Mouse (Mus musculus): Measurements from ENCODE around the gene Sorbs2.

Gene Sorbs2

DNA sequence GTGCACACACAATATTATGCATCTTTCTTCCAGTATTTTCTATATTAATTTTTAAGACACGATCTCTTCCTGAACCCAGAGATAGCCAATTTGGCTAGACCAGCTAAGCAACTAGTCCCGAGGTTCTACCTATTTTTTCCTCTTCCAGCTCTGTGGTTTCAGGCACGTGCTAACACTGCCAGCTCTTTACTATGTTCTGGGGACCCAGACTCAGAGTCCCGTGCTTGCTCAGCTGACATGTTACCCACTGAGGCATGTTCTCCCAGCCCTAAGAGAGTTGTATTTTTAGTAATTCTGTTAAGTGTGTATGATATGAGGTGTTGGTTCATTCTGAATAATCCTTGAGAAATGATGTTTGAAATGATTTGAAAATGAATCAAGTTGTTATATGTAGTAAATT is 62.5 kb downstream of the Sorbs2 start:
- no peak for DNase-seq (ENCODE audit: inconsistent age in 2 of 2, low spot score in 1 of 2)

DNA sequence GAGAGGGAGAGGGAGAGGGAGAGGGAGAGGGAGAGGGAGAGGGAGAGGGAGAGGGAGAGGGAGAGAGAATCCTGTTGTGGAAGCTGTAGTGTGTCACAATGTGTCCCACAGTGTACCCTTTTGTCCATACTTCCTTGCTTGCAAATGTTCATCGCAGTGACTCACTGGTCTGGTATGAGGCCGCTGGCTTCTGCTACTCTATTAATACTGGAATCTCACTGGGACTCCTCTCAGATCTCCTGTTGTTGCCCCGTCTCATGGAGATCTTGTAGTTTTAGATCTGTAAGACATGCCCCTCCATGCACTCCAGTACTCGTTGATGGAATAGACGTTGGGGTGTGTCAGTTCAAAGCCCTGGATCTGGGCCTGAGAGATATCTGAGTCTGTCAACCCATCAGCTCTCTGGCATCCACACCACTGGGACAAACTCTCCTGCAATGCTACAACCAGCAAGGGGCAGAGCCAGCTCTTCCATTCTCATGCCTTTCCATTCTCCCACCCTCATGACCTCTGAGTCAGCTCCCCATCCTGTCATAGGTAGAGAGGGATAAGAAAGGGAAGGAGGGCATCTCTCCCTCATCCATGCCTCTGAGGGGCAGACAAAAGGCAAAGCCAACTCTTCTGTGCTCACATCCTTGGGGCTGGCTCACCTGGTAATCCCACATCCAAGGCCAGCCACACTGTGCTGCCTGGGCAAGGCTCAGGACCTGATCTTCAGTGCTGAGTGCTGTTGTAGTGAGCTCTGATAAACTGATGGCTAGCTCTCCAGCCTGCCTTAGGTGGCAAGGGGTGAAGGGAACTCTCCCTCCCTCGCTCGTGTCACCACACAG is 72.3 kb downstream of the Sorbs2 start:
- peak; percentile 67 to 81 for DNase-seq (ENCODE audit: inconsistent age in 2 of 2, low spot score in 1 of 2)

DNA sequence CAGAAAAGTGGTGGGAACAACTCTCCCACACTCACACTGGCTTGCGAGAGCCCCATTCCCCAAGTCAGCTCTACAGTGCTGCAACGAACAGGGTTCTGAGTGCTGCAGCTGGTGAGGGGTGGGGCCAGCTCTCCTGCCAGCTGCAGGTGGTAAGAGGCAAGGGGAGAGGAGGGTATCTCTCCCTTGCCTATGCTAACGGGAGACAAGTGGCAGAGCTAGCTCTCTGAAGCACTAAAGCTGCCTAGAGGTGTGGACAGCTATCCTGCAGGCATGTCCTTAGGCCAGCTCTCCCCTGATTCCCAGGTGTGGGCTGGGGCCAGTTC is 72.9 kb downstream of the Sorbs2 start:
- DNase-seq (ENCODE audit: inconsistent age in 2 of 2, low spot score in 1 of 2), result no peak

DNA sequence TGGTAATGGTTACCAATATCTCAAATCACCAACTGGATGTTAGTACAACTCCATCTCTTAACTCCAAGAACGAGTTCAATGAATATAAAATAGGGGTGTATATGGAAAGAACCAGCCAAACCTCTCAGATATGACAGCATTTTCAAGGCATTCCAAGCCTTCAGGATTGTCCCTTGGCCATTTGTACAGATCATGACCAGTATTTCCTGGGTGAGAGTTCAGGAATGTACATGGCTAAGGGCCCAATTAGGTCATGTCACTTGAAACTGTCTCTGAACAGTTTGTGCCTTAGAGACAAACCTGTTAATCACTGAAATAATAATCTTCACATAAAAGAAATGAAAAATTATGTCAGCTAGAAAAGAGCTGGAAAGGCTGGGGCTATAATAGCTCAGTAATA is 76.3 kb downstream of the Sorbs2 start:
- DNase-seq (ENCODE audit: inconsistent age in 2 of 2, low spot score in 1 of 2), result no peak

DNA sequence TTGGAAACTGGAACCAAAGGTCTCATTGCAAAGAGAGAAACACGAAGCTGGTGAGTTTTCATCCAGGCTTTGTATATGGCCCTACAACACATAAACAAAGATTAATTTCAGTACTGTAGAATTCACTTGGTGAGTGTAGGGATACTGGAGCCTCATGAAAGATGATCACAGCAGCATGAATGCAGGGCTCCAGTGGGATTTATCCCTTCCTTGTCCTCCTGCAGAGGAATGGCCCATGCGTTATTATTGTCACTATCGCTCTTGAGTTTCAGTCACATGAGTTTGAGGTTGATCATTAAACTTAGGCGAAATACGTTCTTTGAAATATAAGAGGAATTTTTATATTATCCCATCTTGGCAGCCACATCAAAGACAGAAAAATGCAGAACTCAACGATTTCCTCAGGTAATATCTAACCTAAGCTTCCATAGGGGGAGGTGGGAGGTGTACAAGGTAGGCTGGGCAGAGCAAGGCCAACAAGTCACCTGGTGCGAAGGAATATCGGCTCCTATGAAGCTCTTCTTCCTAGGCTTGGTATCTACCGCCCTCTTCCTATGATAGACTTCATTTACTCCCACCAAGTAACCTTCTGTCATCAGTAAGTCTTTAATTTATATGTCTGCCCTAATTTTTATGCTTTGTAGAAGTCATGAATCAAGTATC is 76.9 kb downstream of the Sorbs2 start:
- no peak for DNase-seq (ENCODE audit: inconsistent age in 2 of 2, low spot score in 1 of 2)

DNA sequence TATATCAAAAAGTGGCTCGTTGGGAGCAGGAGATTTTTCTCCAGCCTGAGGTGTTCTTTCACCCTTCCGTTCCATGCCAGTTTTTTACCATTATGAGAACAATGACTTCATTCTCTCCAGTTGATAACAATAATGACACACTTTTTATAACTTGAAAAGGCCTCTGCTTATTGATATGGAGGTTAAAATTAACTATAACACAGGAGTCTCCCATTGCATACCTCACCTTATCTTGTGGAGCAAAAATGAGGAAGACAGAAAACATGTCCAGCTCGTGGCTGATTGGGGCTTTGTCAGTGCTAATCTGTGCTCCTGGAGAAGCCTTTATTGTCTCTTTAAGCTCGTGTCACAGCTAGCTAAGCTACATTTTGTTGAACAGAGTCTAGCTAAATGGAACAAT is 77.6 kb downstream of the Sorbs2 start:
- DNase-seq (ENCODE audit: inconsistent age in 2 of 2, low spot score in 1 of 2), result no peak

DNA sequence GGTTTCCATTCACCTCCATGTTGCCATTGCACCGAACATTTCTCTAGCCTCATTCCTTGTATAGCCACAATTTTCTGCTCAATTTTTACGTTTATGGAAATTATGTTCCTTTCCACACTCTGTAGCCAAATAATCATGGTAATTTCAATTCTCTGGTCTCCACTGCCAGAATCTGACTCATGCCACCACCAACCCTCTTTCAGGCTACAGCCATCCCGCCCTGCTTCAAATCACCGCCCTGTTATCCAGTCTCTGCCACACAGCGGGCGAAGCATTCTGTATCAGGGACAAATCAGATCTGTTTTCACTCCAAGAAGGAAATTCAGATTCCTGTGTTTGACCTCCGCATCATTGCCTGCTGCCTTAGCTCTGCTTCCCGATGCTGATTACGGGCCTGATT is 79.4 kb downstream of the Sorbs2 start:
- DNase-seq (ENCODE audit: inconsistent age in 2 of 2, low spot score in 1 of 2), result no peak

DNA sequence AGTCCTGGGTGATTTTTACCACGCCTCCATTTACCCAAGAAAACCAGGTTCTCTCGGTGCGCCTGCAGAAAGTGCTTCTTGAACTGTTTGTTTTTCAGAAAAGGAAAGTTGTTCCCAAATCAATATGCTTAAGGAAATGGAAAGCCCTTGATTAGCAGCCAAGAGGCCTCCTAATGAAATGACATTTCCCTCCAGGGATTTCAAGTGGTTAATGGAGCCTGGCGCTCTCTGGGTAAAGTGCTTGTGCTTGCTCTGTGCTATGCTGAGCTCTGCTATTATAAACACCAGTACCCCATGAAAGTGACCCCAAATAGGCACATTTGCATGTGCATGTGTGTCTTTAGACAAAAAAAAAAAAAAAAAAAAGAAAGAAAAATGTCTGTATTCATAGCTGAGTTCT is 84.3 kb downstream of the Sorbs2 start:
- DNase-seq (ENCODE audit: inconsistent age in 2 of 2, low spot score in 1 of 2), result no peak

DNA sequence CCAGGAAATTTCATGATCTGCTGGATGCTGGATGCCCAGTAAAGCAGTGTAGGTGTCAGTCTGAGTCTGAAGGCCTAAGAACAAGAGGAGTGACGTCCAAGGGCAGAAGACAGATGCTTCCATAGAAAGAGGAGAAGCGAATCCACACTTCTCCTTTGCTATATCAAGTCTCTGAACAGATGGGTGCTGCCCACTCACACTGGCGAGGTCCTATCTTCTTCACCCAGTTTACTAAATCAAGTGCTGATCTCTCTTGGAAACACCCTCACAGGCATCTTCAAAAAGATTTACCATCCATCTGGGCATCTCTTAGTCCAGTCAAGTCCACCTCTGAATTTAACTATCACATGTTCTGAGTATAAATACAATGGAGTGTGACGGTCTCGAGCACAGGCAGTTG is 86.1 kb downstream of the Sorbs2 start:
- DNase-seq (ENCODE audit: inconsistent age in 2 of 2, low spot score in 1 of 2), result no peak

DNA sequence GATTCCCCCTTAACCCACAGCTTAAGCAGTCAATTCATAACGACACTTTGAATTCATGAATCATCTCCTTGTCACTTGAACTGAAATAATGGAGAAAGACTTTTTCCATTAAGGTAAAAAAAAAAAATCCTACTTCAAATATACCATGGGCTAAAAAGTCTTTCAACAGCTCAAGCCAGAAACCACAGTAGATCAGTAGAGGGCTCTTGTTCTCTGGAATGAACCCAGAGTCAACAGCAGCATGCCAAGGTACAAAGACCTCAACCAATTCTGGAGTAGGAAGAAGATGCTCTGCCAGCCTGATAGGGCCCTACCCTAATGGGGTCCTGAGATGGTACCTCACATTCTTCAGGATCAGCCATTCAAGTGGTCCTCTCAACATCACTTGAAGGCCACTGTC is 88.4 kb downstream of the Sorbs2 start:
- DNase-seq (ENCODE audit: inconsistent age in 2 of 2, low spot score in 1 of 2), result no peak

DNA sequence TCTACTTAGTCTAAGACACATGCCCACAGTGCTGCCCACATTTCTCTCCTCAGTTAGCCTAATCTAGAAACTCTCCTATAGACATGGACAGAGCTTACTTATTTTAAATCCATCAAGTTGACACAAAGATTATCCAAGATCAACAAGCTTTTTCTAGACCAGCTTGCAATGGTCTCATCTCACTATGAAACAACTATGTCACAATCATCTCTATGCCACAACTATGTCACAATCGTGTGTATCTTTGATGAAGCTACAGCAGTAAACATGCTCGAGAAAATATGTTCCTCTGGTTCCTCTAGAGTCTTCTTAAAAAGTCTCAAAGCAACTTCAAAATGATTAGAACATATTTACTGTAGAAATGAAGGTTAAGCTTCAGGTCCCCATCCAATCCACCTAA is 89.0 kb downstream of the Sorbs2 start:
- no peak for DNase-seq (ENCODE audit: inconsistent age in 2 of 2, low spot score in 1 of 2)

DNA sequence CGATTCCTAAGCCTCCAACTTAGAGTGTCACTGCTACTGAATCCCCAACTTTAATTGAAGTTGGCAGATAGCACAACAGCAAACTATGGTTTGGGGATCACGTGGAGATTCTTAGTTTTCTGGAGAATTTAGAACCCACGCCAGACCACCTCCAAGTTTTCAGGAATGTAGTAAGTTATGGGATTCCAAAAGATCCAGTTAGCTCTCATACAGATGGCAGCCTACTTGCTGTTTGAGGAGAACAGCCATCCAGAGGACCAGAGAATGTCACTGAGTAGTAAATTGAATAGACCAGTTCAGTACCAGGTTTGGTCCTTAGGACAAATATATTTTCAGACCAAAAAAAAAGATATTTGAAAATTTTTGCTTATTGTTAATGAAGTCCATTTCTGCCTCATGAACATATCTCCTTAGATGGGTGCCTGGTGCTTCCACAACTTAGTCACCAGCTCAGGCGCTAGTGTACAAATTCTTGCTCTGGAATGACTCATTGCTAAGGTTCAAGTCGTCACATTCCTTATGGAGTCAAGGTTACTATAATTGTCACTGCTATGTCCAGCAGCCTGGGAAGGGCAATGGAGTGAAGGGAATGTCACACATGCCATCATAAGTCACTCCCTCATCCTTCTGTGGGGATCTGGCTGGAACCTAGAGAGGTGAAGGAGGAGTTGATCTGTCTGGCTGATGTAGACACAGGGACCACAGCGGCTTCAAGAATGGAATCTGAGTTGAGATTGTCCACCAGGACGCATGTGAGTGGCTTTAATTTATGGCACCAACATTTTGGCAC is 90.2 kb downstream of the Sorbs2 start:
- DNase-seq (ENCODE audit: inconsistent age in 2 of 2, low spot score in 1 of 2), result peak; percentile 29 to 67

DNA sequence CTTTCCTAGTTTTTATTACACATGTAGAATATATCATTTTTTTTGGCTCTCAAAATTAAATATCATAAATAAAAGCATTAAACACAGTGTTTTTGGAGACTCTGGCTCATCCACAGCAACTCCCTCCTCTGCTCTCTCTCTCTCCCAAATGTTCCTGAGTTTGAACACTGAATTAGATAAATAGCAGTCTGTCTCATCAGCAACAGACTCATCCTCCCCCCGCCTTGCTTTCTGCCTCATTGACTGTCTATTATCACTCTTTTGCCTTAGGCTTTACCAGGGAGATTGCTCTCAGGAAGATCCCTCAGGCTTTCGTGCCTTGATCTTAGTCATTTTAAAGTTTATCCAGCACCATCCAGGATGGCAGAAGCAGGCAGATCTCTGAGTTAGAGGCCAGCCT is 91.3 kb downstream of the Sorbs2 start:
- no peak for DNase-seq (ENCODE audit: inconsistent age in 2 of 2, low spot score in 1 of 2)

DNA sequence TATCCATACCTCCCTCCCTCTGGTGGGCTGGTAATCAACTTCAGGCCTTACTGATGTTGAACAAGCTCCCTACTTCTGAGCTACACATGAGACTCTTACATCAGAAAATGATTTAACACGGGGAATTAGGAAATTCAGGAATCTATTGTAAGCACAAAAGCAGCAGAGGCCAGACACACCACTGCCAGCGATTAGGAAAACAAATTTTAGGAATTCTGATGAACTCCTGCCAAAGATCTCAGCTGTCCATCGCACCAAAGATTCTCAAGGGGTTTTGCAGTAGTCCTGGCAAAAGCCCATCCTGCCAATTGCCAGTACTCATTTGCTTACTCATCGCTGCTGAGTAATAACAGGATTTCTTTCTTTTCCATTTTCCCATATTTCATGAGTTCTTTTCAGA is 94.4 kb downstream of the Sorbs2 start:
- peak; percentile 50 to 83 for DNase-seq (ENCODE audit: inconsistent age in 2 of 2, low spot score in 1 of 2)

DNA sequence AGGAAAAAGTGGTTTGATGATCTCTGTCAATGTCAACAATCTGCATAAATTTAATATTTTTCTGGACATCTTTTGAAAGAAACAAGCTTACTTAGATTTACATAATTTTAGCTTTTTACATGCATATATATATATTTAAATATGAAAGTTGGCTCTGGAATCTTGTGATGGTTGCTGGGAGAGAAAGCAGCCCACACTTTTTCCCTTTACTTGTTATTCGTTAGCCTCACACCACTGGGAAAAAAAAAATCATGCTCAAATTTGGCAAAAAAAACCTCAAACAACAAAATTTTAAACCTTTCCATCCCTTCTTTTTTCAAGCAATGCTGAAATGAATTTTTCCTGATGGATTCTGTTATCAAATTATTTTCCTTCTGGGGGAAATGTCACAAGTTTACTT is 97.8 kb downstream of the Sorbs2 start:
- DNase-seq (ENCODE audit: inconsistent age in 2 of 2, low spot score in 1 of 2), result no peak

DNA sequence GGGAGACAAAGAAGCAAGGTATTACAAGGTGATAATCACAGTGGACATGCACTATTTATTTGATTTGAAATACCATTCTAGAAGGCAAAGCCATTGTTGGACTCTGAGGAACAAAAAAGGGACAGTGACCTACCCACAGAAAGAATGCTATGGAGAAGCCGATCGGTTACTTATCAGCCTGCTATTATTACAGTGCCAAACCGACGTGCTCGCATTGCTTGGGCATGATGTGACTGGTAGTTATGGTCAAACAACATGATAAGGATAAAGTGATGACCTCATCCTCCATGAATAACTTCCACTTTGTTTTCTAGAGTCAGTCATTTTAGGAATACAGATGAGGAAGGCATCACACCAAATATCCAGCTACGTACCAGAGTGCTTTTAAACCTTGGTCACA is 99.4 kb downstream of the Sorbs2 start:
- DNase-seq (ENCODE audit: inconsistent age in 2 of 2, low spot score in 1 of 2), result peak in 1 of 2 experiments; percentile 27

DNA sequence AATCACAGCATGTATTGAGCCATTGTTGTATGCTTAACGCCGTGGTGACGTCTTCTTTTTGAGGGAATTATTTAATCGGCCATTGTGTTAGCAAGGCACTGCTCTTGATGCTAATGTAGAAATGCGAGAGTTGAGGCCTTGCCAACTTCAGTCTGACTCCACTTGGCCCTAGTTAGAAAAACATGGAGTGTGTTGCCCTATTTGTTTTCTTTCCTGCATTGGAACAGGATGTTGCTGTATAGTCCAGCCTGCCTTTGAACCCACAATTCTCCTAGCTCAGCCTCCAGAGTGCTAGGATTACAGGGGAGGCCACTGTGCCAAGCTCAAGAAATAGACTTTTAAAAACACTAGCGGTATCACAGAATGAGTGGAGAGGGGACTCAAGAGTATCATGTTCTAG is 100.8 kb downstream of the Sorbs2 start:
- no peak for DNase-seq (ENCODE audit: inconsistent age in 2 of 2, low spot score in 1 of 2)

DNA sequence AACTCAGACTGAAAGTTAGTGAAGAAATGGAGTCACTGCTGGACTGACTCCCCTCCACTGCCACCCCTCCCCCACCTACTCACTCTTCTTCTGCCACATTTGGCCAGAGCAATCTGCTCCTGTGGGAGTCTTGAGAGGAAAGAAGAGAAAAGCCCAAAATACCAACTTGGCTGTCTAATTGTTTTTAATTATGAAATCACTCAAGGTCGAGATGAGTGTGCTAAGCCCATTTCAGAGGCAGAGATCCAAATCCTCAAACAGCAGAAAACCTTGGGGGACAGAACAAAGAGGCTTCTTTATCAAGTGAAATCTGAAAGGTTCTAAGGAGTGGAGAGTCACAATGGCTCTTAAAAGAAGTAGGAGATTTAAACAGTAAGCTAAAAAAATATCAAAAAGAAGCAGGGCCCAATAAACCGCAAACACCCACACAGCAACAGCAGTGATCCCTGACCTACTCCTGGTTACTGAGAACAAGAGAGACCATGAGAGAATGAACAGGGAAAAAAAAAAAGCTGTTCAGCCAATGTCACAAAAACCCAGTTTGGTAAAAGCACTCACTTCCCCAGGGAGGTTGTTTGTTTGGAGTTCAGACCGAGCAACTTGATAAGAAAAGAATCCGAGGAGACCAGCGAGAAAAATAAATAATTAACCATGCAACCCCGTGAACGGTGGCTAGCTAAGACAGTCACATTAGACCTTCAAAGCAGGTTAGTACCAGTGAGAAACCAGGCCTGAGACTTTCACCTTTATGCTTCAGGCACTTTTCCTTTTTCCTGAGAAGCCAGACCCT is 103.0 kb downstream of the Sorbs2 start:
- DNase-seq (ENCODE audit: inconsistent age in 2 of 2, low spot score in 1 of 2), result peak; percentile 32 to 85

DNA sequence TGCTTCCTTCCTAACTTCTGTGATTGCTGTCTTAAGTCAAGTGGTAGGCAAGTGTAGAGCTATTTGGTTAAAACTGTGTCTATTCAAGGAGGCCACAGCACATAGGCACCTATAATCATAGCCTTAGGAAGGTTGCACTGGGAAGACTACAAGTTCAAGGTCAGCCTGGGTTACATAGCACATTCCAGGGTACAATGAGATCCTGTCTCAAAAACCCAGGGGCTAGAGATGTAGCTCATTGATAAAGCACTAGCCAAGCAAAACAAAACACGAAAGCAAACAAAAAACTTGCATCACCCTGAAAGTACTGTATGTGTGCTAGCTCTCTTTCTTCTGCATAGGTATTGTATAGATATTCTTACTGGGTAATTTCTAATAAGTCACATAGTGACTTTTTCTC is 103.7 kb downstream of the Sorbs2 start:
- DNase-seq (ENCODE audit: inconsistent age in 2 of 2, low spot score in 1 of 2), result peak in 1 of 2 experiments; percentile 45

DNA sequence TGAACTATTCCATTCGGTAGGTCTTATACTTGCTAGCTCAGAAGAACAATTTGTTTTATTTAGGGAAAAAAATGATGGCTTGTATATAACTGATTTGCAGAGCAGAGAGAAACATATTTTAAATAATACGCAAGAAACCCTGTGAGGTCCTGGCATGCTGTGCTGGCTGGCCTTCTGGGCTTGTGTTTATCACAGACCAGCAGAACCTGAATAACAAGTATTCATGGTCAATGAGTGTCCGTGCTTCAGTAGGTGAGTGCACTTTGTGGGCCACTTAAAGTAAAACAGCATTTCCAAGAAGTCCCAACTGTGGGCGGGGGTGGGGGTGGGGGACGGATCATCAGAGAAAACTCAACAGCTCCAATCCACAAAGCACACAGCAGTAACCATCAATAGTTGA is 107.0 kb downstream of the Sorbs2 start:
- no peak for DNase-seq (ENCODE audit: inconsistent age in 2 of 2, low spot score in 1 of 2)

DNA sequence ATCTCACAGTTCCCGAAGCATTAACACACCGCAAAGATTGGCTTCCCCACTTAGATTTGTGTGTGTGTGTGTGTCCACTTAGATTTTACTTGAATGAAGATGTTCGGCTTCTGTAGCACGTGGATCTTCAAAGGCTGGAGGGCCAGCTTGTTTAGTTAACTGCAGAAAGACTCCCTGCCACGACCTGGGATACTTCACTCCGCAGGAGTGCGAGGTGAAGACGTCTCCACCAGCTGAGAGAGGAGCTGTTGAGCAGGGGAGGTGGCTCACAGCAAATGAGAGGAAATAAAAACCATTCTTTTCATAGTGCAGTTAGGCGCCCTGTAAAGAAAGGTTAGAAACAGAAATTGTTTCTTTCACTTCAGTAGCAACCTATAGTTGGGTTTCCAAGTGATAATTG is 107.5 kb downstream of the Sorbs2 start:
- no peak for DNase-seq (ENCODE audit: inconsistent age in 2 of 2, low spot score in 1 of 2)

Data from adrenal gland, adult (tissue).